Mouse (Mus musculus): Measurements from ENCODE around the gene Kif17.

The Kif17 gene

GRCm38 (mm10) chr4:138250088-138250960, at the start of gene Kif17, which contains the start of gene Sh2d5:
Gene Kif17 (plus strand): TSS chr4:138250435.
Gene Sh2d5 (plus strand): TSS chr4:138250403.
- peak; percentile 49 to 56 for DNase-seq (ENCODE audit: low read depth in 2 of 2, low spot score in 2 of 2)

DNA sequence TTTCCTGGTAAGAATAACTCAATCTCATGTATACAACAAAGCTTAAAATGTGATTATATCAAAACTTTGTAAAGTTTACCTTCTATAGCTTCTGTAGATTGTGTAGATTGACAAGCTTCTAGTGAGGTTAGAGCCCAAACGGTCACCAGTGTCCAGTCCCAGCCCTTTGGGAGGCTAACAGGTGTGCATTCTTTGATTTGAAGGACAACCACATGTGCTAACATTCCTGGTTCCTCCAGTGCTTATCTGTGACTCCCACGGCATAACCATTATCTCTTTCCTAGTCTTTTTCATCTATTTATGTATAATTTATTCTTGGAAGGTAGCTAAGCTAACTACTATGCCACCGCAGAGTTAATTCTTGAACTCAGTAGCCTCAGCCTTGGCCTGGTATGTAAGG, 49.5 kb upstream of the Kif17 start:
- no peak for DNase-seq (ENCODE audit: low read depth in 2 of 2, low spot score in 2 of 2)

DNA sequence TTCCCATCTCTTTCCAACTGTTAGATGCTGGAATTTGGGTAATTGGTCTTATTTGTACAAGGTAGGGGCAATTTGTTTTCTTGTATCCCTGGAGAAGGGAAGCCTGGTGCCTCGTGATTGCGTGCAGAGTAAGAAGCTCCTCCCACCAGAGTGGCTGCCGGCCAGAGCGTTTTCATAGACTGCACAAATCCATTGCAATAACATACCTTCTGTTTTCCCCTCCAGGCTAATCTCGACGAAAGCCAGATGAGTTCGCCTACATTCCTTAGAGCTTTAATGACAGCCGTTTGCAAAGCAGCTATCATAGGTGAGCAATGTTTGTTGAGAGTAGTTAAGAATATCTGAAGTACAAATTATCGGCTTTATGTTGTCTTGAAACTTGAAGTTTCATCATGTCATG, 48.5 kb upstream of the Kif17 start:
- DNase-seq (ENCODE audit: low read depth in 2 of 2, low spot score in 2 of 2), result no peak

- no peak for DNase-seq (ENCODE audit: low read depth in 2 of 2, low spot score in 2 of 2)
These were observed 40.1 kb upstream of the Kif17 start for GRCm38 (mm10) chr4:138210116-138210515.

GRCm38 (mm10) chr4:138213861-138214260, 36.4 kb upstream of the Kif17 start:
- no peak for DNase-seq (ENCODE audit: low read depth in 2 of 2, low spot score in 2 of 2)

DNA sequence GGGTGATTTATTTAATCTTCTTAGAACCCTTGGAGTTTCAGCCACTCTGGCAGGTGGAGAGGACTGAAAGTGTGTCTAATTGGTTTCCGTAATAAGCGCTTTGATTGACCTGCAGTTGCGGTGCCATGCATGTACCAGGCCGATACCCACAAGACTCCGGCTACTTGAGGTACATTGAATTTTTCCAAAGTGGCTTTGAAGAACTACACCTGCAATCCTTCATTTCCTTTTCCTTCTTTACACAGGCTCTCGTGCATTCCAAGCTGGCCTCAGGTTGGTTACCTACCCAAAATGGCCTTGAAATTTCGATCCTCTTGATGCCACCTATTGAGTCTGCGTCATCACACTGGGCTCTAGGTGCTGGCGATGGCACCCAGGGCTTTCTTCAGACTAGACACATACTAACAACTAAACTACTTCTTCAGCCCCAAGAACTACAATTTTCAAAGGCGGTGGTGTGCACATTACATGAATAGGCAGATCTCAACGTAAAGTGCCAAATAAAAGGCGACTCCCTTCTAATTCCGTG, 34.5 kb upstream of the Kif17 start:
- peak in 1 of 2 experiments; percentile 31 for DNase-seq (ENCODE audit: low read depth in 2 of 2, low spot score in 2 of 2)

DNA sequence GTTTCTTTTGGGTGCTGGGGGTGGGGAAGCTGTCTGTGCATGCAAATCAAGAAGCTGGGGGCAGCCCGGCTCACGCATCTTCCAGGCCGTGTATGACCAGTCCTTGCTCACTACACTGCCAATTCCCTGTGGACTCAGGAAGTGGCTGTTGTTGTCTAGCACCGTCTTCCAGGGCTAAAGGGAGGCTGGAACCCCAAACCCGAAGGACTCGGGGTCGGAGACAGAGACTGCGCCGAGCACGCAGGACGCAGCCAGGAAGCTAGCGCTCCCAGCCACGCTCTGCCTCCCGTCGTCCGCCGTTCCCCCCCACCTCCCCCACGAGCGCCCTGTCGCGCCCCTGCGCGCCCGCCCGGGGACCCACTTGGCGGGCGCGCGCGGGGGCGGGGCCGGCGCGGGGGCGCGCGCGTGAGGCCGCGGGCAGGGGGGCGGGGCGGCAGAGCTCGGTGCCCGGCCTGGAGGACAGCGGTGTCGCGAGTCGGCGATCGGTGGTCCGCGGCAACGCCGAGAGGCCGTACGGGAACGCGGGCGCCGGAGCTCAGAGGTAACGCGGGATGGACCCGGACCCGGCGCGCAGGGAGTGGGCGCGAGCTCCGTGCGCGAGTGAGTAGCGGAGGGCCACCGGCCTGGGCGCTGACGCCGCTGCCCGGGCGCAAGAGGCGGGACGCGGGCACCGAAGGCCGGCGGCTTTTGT, 33.9 kb upstream of the Kif17 start, which contains the start of gene Hp1bp3:
Hp1bp3 (plus strand) TSS at position 97 of the 691 bp plus-strand sequence.
- DNase-seq (ENCODE audit: low read depth in 2 of 2, low spot score in 2 of 2), result peak; percentile 49 to 67

GRCm38 (mm10) chr4:138216891-138217392, 33.3 kb upstream of the Kif17 start:
- peak; percentile 97 to 98 for DNase-seq (ENCODE audit: low read depth in 2 of 2, low spot score in 2 of 2)

- no peak for DNase-seq (ENCODE audit: low read depth in 2 of 2, low spot score in 2 of 2)
These were observed 32.8 kb upstream of the Kif17 start for GRCm38 (mm10) chr4:138217441-138217840.

DNA sequence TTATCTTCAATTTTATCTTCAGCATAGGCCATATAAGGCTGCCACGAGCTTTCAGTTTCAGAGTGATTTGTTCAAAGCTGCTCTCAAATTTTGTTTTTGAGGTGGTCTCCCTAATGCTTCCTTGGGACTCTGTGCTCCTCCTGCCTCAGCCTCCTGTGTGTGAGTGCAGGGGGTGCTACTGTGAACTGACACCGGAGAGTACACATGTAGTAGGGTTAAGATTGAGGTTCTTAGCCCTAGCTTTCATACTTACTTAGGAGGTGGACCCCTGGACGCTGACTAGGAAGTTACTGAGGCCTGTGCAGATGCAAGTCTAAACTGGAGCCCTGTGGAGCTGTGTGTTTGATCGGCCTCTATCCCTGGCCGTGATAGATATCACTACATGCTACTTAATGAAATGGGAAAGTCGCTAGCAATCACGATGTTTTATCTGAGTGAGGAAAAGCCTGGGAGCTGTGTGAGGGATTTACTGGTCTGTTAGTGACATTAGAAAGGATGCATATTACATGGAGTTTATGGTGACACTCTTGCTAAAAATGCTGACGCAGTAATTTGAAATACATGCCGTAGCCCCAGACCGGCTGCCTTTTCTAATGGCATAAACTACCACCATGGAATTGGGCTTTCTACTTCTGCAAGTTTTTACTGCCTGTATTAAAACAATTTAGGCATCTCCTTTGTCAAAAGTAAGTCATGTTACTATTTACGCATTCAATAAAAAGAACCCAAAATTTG, 32.1 kb upstream of the Kif17 start:
- no peak for DNase-seq (ENCODE audit: low read depth in 2 of 2, low spot score in 2 of 2)

DNA sequence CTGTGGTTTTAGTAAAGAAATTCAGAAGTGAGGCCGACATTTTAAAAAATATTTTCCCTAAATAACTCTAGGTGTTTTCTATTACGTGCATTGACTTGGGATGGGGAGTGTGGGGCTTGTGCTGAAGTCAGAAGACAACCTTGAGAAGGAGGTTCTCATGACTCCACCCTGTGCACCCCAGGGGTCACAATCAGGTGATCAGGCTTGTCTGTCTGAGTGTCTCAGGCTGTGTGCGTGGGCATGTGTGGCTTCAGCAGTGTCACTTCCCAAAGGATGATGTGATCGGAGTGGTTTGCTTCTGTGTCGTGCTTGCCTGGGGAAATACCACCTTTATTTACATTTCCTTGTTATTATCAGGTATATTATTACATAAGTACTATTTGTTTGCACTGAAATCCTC, 30.9 kb upstream of the Kif17 start:
- DNase-seq (ENCODE audit: low read depth in 2 of 2, low spot score in 2 of 2), result no peak

DNA sequence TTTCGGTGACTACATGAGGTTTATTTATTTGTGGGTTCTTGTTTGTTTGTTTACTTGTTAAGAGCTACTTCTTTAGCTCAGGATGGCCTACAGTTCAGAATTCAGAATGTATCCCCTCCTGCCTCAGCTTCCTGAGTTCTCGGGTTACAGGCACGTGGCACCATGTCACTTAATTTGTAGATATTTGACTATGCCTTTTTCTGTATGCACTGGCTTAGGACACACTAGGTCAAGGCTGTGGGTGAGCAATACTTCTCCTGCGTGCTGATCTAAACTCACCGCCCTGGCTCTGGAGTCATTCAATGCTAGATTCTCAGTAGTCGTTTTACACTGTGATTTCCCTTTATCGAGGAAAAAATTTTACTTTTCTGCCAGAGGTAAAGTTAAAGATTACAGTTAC, 29.5 kb upstream of the Kif17 start:
- DNase-seq (ENCODE audit: low read depth in 2 of 2, low spot score in 2 of 2), result no peak

GRCm38 (mm10) chr4:138221406-138221805, 28.8 kb upstream of the Kif17 start:
- no peak for DNase-seq (ENCODE audit: low read depth in 2 of 2, low spot score in 2 of 2)

DNA sequence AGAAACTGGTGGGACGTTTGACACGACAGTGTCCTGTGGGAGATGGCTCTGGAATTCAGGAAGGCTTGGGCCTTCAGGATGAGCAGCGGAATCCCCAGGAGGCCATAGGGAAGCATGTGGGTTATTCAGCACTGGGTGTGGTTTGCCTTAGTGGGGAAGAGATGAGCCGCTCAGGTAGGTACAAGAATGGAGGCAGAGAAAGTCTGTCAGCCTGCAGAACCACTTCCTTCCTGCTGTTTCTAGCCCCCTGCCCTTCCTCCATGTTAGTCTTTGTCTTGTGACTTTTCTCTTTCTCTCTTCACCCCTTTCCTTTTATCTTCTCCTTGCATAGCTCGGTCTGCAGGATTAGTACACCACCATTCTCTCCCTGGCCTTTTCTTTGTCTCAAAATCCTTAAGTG, 27.8 kb upstream of the Kif17 start:
- no peak for DNase-seq (ENCODE audit: low read depth in 2 of 2, low spot score in 2 of 2)

DNA sequence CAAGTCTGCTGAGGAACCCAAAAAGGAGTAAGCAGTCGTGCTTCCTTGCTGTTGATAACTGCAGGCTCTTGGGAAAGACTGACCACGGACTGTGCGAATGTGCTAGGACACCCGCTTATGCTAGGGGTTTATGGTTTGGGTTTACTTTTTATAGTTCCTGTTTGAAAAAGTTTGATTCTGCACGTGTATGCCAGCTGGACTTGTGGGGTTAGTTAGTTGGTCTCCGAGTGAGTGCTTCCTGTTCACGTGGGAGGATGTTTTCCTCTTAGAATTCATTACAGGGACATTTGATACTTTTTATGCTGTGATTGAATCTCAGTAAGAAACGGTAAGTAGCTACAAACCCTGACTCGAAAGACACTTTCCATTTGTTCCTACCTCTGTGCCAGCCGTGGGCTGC, 26.6 kb upstream of the Kif17 start:
- DNase-seq (ENCODE audit: low read depth in 2 of 2, low spot score in 2 of 2), result no peak

DNA sequence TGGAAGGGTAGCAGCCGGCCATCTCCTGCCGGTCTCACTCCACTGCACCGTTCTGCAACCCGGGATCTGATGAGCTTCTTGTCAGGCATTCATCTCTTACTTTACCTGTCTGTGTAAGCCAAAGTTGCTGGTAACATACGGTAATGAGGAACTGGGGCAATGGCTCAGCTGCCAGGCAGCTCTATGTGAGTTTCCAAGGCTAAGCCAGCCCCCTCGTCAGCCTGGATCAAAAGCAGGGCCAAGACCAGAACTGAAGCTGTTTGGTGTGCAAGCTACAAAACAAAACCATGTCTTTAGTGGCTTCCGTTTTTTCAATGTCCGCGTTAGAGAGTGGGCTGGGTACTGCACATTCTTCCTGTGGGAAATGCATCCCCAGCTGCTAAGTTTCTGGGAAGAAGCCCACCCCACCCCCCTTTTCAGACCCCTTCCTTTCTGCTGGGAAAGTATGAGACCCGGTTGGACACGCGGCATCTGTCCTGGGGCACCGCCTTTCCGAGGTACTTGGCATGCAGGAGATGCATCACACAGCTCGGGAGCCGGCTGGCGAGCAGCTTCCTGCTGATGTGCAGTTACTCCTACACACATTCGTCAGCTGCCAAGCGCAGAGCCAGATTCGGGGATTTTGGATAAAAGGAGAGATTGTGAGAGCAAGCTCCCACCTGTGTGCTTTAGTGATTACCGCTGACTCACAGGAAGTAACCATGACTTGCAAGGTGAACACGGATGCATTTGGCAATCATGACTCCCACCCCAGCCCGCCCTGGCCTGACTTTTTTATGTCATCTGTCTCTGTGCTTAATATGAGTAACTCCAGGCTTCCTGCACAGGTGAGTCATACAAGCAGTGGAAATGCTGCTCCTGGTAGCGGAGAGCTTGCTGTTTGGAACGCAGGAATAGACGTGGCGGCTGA, 3.2 kb upstream of the Kif17 start:
- DNase-seq (ENCODE audit: low read depth in 2 of 2, low spot score in 2 of 2), result no peak

DNA sequence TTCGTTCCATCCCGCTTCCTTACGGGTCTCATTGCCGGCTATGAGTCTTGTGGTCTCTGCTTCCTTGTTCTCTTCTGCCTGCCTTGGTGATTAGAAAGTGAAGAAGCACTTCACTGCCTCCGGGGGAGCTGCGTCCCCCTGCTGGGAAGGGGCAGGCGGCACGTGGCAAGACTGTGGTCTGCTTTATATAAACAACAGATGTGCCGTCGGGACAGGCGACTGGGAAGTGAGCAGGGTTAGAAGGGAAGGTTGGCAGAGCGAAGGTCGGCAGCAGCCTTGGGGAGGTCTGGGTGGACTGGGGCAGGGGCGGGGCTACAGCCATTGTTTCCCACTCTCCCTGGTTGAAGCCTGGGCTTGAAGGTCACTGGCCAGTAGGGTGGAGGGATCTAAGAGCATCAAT, 1.6 kb downstream of the Kif17 start:
- DNase-seq (ENCODE audit: low read depth in 2 of 2, low spot score in 2 of 2), result no peak

- DNase-seq (ENCODE audit: low read depth in 2 of 2, low spot score in 2 of 2), result no peak
These were observed 2.0 kb downstream of the Kif17 start for GRCm38 (mm10) chr4:138252231-138252630.

DNA sequence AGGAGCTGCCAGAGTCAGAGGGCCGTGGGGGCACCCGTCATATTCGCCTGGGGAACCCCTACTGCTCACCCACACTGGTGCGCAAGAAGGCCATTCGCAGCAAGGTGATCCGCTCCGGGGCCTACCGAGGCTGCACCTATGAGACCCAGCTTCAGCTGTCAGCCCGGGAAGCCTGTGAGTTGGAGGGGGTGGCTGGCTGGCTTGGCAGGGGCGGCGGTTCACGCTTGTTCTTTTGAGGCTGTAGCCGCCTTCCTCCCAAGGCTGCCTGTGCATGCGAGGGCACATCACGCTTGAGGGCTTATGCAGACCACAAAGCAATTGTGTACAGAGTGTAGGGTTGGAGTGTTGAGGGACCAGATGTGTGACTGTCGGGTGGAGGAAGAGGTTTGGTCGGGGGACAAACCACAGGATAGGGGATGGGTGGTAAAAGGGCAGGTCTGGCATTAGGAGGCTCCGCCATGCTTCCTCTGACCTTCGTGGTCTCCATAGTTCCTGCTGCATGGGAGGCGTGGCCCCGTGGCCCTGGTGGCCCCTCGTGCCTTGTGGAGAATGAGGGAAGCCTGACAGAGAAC, 7.0 kb downstream of the Kif17 start:
- peak in 1 of 2 experiments; percentile 12 for DNase-seq (ENCODE audit: low read depth in 2 of 2, low spot score in 2 of 2)

DNA sequence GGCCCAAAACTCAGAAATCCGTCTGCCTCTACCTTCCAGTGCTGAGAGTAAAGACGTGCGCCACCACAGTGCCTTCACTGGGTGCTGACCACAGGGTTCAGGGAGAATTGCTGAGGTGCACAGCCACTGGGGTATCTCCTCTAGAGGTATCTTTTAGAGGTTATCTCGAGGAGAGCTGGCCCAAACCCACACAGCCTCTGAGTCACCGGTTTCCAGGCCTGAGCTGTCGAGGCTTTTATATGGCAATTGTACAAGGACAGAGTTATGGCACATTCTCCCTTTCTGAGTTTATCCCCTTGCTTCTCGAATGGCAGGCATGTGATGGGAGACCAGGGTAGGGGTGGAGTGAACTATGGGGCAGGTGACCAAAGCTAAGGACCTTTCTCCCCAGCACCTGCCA, 8.4 kb downstream of the Kif17 start:
- no peak for DNase-seq (ENCODE audit: low read depth in 2 of 2, low spot score in 2 of 2)
